Mouse (Mus musculus) megakaryocyte, embryonic 14.5 days (primary cell): ENCODE data around the gene Bcl10. TPM values are rescaled to one million over a fixed set of nuclear protein-coding genes. Genes with fewer than 3 reads are reported as not detected.

Experiments
- H3K27me3 ChIP-seq: replicated peaks from 2 replicates; pipeline ENCODE3; 2012; ENCODE audit warnings: inconsistent platforms
- H3K36me3 ChIP-seq: replicated peaks from 2 replicates; pipeline ENCODE3; 2012; ENCODE audit warnings: low read length, inconsistent platforms, mixed read lengths
- H3K4me1 ChIP-seq: 2 replicates; pipeline ENCODE4 v1.6.1; 2012; ENCODE audit warnings: inconsistent platforms
- H3K4me3 ChIP-seq: replicated peaks from 2 replicates; pipeline ENCODE3; 2012; ENCODE audit warnings: moderate library complexity, mild to moderate bottlenecking, inconsistent platforms
- H3K9me3 ChIP-seq: 2 replicates; pipeline ENCODE4 v1.6.1; 2012; ENCODE audit warnings: inconsistent platforms
- FLI1 ChIP-seq: IDR thresholded peaks from 2 replicates; pipeline ENCODE4 v1.6.1; 2012; ENCODE audit warnings: low read length, inconsistent platforms, mixed read lengths
- GATA1 ChIP-seq: IDR thresholded peaks from 3 replicates; pipeline ENCODE4 v1.6.1; 2012; ENCODE audit warnings: mixed read lengths, low read length, inconsistent platforms, borderline replicate concordance
- polyA plus RNA-seq: library from polyadenylated mRNA; stranded (reverse); fragments of >175 nt; gene quantifications from 2 replicates; pipeline ENCODE4 v1.2.3, GENCODE M21; 2012; ENCODE audit warnings: low replicate concordance; ENCODE audit not compliant: insufficient read depth

Bcl10 gene
- polyA plus RNA-seq, 1 experiment = 17.2 TPM

DNA sequence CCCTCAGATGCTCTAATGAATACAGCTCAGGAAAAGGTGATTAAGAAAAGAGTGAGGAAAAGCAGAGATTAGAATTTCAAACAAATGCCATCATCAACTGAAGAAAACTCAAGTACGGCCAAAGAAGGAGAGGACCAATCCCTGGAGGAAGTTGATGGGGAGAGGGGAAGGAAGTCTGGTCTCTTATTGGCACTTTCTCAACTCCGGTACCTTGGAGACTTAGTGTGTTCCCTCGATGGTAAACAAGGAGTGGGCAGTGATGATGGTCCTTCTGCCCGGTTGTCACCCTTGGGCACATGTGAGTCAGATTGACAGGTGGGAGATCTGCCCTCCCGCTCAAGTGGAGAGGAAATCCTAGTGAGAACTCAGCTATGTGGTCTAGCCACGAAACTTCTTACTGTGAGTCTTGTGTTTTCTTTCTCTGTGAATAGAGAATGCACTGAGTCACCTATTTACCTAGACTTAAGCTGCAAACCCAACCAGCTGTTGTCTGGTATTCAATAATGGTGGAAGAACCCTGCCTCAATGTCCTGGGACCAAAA lies 35.1 kb upstream of the Bcl10 start:
- Histone ChIP-seq H3K4me3 (no peak overlapping the region), H3K36me3 (no peaks in the 10 kb centered on the region), H3K4me1 (peaks cover 4% of the 10 kb centered on the region; the same call in 1 of the 2 replicates), H3K9me3 (peaks cover 5% of the 10 kb centered on the region), H3K27me3 (peaks cover 4% of the 10 kb centered on the region)
- TF ChIP-seq GATA1 = no peak
- TF ChIP-seq FLI1 = no peak

DNA sequence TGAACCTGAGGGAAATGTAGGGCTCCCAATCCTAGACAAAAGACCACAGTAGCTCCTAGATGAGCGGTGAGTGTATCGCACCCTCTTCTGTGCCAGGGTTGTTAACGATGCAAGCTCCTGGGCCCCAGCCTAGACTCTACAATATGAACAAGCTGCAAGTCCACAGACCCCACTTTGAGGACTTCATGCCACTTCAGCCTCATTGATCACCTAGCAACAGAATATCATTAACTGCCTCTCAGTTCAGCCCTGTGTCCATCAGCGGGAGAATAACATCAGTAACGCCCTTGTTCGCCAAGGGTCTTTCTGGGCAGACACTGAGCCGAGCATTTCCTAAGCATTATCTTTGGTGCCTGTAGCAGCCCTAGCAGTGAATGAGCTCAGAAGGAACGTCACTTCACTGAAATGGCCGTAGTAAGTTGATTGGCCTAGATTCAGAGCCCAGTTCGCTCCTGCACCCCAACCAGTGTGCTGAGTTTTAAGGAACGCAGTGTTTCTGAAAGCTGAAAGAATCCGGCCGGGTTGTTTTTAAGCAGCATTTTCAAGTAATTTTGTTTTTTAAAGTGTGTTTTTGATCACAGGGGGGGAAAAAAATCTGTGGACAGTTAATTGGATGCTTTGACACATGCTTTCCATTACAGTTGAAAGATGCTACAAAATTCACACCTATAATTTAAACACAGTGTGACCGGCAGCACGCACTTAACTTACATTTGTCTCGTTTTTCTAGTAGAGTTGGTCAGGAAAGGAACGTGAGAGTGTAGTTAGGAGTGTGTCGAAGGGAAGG lies 32.1 kb upstream of the Bcl10 start:
- H3K27me3 ChIP-seq = peaks cover 4% of the 10 kb centered on the region
- H3K4me3 ChIP-seq = no peak overlapping the region
- no peaks in the 10 kb centered on the region for H3K9me3 ChIP-seq

DNA sequence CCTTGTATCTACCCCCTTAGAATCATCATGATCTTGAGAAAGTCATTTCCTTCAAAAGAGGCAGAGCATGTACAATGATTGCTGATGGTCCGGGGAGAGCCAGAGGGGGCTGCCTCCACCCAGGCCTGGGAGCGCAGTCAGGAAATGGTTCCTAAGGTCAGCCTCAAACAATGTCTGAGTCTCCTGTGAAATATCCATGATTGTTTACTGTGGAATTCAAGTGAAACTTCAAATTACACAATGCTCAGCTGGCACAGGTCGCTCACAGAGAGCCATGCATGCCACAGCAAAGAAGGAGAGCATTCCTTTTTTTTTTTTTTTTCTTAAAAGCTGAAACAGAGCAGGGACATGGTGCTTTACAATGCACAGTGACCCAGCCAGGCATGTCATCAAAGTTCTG lies 30.2 kb upstream of the Bcl10 start:
- H3K4me3 ChIP-seq = no peak overlapping the region
- no peaks in the 10 kb centered on the region for H3K36me3 ChIP-seq
- peaks cover 3% of the 10 kb centered on the region; the same call in 1 of the 2 replicates for H3K9me3 ChIP-seq
- peaks cover 6% of the 10 kb centered on the region for H3K27me3 ChIP-seq
- TF ChIP-seq FLI1 (no peak), GATA1 (no peak)
- peaks cover 2% of the 10 kb centered on the region; the same call in 1 of the 2 replicates for H3K4me1 ChIP-seq

More for the DNA sequence above, 32.1 kb upstream of the Bcl10 start:
- TF ChIP-seq GATA1 (no peak), FLI1 (no peak)
- Histone ChIP-seq H3K36me3 (no peaks in the 10 kb centered on the region), H3K4me1 (peaks cover 4% of the 10 kb centered on the region; the same call in 1 of the 2 replicates)

- peaks cover 6% of the 10 kb centered on the region for H3K27me3 ChIP-seq
- no peak for TF ChIP-seq FLI1
- TF ChIP-seq GATA1 = no peak
- H3K4me3 ChIP-seq = no peak overlapping the region
- no peaks in the 10 kb centered on the region for H3K4me1 ChIP-seq
- no peaks in the 10 kb centered on the region for H3K36me3 ChIP-seq
- H3K9me3 ChIP-seq = peaks cover 3% of the 10 kb centered on the region; the same call in 1 of the 2 replicates
Observed at GRCm38 (mm10) chr3:145894131-145894530, 28.5 kb upstream of the Bcl10 start.

DNA sequence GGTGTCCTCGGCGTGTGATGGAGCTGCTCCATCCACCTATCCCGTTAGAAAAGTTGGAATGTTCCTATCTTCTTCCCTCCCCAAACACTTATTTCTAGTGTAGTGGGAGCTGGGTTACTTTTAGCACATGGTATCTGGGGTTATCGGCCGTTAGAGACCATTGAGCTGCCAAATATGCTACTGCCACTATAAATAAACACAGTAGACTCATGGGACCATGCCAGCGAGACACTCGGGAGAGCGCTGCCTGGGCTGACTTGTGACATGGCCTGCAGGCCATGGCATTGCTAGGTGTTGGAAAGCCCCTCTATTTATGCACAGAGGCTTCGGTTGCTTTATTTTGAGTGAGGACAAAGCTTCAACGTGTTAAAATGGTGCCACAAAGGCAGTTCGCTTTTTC lies 24.9 kb upstream of the Bcl10 start:
- H3K36me3 ChIP-seq = no peaks in the 10 kb centered on the region
- peaks cover 6% of the 10 kb centered on the region for H3K27me3 ChIP-seq
- TF ChIP-seq GATA1 = no peak
- TF ChIP-seq FLI1 = no peak
- H3K4me1 ChIP-seq = no peaks in the 10 kb centered on the region
- H3K9me3 ChIP-seq = peaks cover 12% of the 10 kb centered on the region; the same call in 1 of the 2 replicates
- no peak overlapping the region for H3K4me3 ChIP-seq

GRCm38 (mm10) chr3:145899832-145900231 lies 22.8 kb upstream of the Bcl10 start:
- no peak for TF ChIP-seq GATA1
- no peak for TF ChIP-seq FLI1
- H3K4me1 ChIP-seq = no peaks in the 10 kb centered on the region
- H3K36me3 ChIP-seq = no peaks in the 10 kb centered on the region
- no peak overlapping the region for H3K4me3 ChIP-seq
- H3K9me3 ChIP-seq = peaks cover 12% of the 10 kb centered on the region; the same call in 1 of the 2 replicates
- peaks cover 6% of the 10 kb centered on the region for H3K27me3 ChIP-seq

- peaks cover 17% of the 10 kb centered on the region for H3K4me1 ChIP-seq
- TF ChIP-seq GATA1 (no peak), FLI1 (no peak)
Observed at GRCm38 (mm10) chr3:145903530-145903929, 19.1 kb upstream of the Bcl10 start.

GRCm38 (mm10) chr3:145904850-145905776 lies 17.5 kb upstream of the Bcl10 start:
- Histone ChIP-seq H3K27me3 (peaks cover 16% of the 10 kb centered on the region), H3K36me3 (no peaks in the 10 kb centered on the region), H3K9me3 (peaks cover 9% of the 10 kb centered on the region; the same call in 1 of the 2 replicates), H3K4me1 (peaks cover 22% of the 10 kb centered on the region), H3K4me3 (no peak overlapping the region)
- TF ChIP-seq FLI1 = no peak
- TF ChIP-seq GATA1 = no peak

More at GRCm38 (mm10) chr3:145903530-145903929, 19.1 kb upstream of the Bcl10 start:
- Histone ChIP-seq H3K36me3 (no peaks in the 10 kb centered on the region), H3K4me3 (no peak overlapping the region), H3K9me3 (peaks cover 9% of the 10 kb centered on the region; the same call in 1 of the 2 replicates), H3K27me3 (peaks cover 12% of the 10 kb centered on the region)

DNA sequence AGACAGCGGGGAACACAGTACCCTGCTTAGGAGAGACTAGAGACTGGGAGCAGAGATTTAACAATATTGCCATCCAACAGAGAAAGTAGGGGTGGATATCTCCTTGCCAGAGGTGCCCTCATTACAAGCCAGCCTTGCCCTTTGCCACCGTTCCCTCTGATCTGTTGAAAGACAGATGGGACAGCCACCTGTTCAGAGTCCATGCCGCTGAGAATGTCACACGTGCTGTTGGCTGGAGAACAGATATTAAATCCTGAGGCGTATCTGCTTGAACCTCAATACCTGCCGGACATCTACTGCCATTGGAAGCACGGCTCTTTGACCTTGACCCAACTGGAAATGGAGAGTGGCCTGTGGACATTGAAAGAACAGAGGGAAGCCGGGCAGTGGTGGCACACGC lies 16.0 kb upstream of the Bcl10 start:
- Histone ChIP-seq H3K4me3 (no peak overlapping the region), H3K36me3 (no peaks in the 10 kb centered on the region), H3K4me1 (peaks cover 22% of the 10 kb centered on the region), H3K9me3 (no peaks in the 10 kb centered on the region), H3K27me3 (peaks cover 14% of the 10 kb centered on the region)
- TF ChIP-seq GATA1 = no peak
- no peak for TF ChIP-seq FLI1
